11 mouse cellular contexts compared by ENCODE assay signal in the genomic region with DNA sequence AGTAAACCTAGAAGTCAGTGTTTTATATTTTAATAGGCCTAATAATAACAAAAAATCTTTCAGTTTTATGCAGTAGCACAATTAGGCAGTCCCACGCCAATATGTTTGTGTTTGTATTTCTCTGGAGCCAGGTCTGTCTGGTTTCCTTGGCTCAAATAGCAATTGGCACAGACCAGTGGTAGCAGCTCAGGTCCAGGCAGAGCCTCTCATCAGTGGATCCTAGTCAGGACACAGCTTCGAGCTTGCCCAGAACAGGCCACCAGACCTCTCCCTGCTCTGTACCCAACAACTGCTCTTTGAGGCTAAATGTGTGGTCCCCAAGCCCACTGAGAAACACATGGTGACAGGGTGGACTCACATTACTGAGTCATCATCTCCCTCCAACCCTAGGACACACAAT.
"Had no signal": no experiment of that assay in that cellular context is flagged by ENCODE, and none has a peak within 500 bp of the region (broad histone marks: within the 10 kb centered on the region; RNA-seq: fewer than 3 reads in every experiment).

No protein-coding gene starts in this region.

- ATAC-seq: lung, postnatal 0 days; midbrain, embryonic 15.5 days had no signal

- DNase-seq: kidney, postnatal 25 days; layer of hippocampus, adult 9-11 months; liver; liver, embryonic 13.5 days; lung, embryonic 14.5 days; right cerebral cortex, adult 18-20 months; right cerebral cortex, postnatal 25 days; spleen, adult 18-20 months; thymus, postnatal 25 days had no signal
